Mouse (Mus musculus): ENCODE data around the gene Tcl1b5. TPM values are rescaled to one million over a fixed set of nuclear protein-coding genes. Genes with fewer than 3 reads are reported as not detected.
"Not testable (repeated sequence)": the region's sequence is repeated elsewhere in the genome, so short reads cannot be mapped to it uniquely, and the experiment has no call there.

Gene Tcl1b5
- not detected in 2 replicates for polyA plus RNA-seq (2012; rRNA removed)

DNA sequence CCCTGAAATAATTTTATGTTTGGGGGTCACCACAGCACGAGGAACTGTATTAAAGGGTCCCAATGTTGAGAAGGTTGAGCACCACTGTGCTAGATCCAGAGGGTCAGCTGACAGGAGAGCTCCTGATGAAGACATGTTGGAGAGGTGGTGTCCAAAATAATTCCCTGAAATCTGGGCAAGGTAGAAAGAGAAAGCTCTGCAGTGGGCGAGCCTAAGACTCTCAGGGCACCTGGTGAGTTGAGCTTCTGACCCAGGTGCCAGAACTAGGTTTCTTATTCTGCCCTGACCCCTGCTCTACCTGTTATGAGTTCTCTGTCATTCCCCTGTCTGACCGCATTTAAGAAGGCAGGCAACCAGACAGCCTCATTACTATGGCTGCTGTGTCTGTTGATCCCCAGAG, at the start of gene Tcl1b5:
TSS of gene Tcl1b5 (plus strand) at position 301 of the 400 bp plus-strand sequence.
- 45% methylated on average over 3 of the region's 3 CpGs for WGBS
- DNase-seq (ENCODE audit: low read depth, low spot score) = not testable (repeated sequence)

DNA sequence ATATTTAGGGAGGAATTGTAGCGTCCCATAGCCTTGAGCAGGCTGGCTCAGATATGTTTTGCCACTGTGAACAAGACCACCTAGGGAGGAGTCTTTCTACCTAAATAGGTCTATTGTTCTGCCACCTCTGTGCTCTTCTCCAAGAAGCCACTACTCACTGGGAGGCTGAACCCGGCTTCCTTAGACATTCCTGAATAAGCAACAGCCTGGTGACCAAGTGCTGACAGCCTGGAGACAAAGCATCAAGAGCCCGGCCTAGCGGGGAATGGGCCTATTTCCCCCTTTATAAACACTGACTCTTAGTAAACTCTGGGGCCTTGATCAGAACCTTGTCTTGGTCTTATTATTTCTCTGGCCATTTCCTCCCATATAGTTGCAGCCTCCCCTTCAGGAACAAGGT, 49.6 kb upstream of the Tcl1b5 start:
- no peak for DNase-seq (ENCODE audit: low read depth, low spot score)
- whole genome bisulfite sequencing = 73% methylated on average over 4 of the region's 4 CpGs

DNA sequence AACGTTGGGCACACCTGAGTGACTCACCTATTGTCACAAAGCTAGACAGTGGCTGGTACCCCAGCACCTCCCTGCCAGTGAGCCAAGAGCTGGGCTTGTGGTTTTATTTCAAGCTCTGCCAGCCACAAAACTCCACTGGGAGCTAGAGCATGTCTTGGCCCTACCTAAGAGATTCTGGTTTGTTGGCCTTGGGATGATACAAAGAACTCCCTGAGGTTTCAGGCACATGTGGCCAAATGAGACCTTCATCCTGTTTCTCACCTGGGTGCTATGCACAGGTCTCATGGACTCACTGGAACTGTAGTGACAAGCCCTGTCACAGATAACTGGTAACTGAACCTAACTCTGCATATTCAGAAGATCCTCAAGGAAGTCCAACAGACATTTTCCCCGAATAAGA, 48.5 kb upstream of the Tcl1b5 start:
- 79% methylated on average over 2 of the region's 2 CpGs for WGBS
- DNase-seq (ENCODE audit: low read depth, low spot score) = no peak

DNA sequence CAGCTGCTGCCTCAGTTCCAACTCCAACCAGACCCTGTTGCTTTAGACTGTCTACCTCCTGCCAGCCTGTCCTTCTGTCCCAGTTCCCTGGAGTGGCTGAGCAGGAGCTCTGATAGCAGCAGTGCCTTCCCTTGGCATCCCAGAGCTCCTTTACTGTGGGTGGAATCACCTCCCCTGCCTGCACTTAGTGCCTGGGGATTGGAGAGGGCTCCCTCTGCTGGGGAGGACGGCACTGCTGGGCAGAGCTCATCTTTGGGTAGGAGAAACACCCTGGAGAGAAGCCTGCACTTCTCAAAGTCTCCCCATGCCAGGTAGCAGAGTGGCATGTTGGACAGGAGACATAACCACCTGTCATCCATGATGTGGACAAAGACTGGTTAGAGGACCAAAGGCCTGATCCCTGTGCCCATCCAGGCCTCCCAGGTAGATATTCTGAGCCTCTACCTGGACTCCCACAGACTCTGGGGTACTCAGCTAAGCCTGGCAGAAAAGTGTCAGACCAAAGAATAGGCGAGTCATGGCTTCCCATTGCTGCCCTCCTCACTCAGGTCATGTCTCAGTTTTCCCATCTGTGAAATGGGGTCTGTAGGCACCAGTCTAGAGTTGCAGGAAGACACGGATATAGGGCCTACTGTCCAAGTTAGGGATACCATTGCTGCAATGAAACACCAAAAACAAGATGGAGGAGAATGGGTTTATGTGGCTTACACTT, 46.5 kb upstream of the Tcl1b5 start:
- DNase-seq (ENCODE audit: low read depth, low spot score) = not testable (repeated sequence)
- 61% methylated on average over 3 of the region's 3 CpGs for WGBS

DNA sequence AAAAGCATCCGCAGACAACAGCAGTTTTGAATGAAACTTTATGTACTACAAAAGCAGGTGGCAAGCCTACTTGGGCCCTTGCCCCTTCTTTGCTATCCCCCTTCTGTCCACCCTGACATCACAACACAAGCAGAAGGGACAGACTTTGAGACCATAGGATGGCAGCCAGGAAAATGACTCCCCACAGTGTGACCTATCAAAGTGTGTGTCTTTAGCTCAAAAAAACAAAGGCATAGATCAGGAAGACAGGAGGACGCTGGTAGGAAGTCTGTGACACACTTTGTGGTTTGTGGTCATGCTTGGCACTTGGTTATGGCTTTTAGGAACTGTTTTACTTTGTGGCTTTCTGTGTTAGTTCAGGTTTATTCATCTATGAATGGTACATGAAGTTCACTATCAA, 42.0 kb upstream of the Tcl1b5 start:
- not testable (repeated sequence) for DNase-seq (ENCODE audit: low read depth, low spot score)

DNA sequence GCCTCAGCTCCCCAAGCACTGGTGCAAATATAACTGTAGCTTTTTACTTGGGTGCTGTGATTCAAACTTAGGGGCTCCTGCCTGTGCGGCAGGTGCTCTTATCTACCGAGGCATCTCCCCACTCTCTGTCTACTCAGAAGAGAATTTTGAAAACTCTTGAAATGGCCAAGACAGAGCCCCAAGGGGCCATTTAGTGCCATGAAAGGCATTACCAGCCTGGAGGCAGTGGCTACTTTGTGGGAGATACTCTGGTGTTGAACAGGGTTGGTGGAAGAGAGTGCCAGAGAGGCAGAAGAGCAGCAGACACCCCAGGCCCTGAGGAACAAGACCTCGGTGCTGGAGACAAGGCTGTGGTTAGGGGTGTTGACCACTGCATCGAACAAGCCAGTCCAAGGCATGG, 41.3 kb upstream of the Tcl1b5 start:
- 66% methylated on average over 4 of the region's 4 CpGs for WGBS
- not testable (repeated sequence) for DNase-seq (ENCODE audit: low read depth, low spot score)

More for the DNA sequence above, 42.0 kb upstream of the Tcl1b5 start:
- WGBS = 56% methylated on average over 2 of the region's 2 CpGs

DNA sequence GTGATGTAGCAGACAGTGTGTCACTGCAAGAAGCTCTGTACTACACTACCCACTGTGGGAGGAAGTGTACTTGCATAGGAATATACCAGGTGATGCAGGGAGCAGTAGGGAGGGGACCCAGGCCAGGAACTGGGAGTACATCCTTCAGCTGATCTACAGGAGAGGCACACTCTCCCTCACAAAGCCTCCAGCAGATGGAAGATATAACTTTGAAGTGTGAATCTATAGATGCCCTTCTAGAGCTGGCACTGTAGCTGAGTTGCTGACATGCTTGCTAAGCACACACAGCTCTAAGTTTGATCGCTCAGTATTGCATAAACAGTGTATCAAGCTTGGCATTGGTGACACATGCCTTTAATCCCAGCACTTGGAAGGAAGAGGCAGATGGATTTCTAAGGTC, 38.4 kb upstream of the Tcl1b5 start:
- not testable (repeated sequence) for DNase-seq (ENCODE audit: low read depth, low spot score)
- 64% methylated on average over 1 of the region's 1 CpGs for WGBS

DNA sequence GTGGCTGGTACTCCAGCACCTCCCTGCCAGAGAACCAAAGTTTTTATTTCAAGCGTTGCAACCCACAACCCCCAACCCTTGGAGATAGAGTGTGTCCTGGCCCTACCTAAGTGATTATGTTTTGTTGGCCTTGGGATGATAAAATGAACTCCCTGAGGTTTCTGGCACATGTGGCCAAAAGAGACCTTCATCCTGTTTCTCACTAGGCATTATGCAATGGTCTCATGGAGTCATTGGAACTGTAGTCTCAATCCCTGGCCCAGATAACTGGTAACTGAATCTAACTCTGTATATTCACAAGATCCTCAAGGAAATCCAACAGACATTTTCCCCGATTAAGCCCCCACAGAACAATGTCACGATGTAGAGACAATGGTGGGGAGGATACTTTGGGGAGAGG, 33.0 kb upstream of the Tcl1b5 start:
- no peak for DNase-seq (ENCODE audit: low read depth, low spot score)
- 86% methylated on average over 3 of the region's 3 CpGs for WGBS

DNA sequence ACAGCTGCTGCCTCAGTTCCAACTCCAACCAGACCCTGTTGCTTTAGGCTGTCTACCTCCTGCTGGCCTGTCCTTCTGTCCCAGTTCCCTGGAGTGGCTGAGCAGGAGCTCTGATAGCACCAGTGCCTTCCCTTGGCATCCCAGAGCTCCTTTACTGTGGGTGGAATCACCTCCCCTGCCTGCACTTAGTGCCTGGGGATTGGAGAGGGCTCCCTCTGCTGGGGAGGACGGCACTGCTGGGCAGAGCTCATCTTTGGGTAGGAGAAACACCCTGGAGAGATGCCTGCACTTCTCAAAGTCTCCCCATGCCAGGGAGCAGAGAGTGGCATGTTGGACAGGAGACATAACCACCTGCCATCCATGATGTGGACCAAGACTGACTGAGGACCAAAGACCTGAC, 31.2 kb upstream of the Tcl1b5 start:
- DNase-seq (ENCODE audit: low read depth, low spot score) = not testable (repeated sequence)
- WGBS = 7% methylated on average over 1 of the region's 1 CpGs

DNA sequence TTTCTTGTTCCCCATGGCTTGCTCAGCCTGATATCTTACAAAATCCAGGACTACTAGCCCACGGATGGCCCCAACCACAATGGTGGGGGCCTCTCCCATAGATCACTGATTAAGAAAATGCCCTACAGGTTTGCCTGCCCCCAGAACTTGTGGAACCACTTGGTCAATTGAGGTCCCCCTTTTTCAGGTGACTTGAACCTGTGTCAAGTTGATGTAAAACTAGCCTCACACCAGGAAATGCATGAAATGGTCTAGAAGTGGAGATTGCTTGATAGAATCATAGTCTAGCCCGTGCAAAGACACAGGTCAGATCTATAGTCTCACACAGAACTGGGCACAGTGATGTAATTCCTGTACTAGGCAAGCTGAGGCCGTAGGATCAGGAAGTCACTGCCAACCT, 30.4 kb upstream of the Tcl1b5 start, which contains the start of gene Tcl1b2:
TSS of gene Tcl1b2 (plus strand) at position 301 of the 400 bp plus-strand sequence.
- no peak for DNase-seq (ENCODE audit: low read depth, low spot score)
- WGBS = 66% methylated on average over 3 of the region's 3 CpGs

DNA sequence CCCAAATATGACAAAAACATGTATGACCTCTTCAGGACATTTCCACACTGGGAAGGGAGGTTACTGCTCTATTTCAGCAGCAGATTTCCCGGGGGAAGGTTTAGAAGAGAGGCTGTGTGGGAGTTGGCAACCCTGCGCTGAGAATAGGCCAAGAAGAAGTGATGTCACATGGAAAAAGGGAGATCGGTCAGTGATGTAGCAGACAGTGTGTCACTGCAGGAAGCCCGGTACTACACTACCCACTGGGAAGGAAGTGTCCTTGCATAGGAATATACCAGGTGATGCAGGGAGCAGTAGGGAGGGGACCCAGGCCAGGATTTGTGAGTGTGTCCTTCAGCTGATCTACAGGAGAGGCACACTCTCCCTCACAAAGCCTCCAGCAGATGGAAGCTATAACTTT, 20.9 kb upstream of the Tcl1b5 start:
- WGBS = 38% methylated on average over 4 of the region's 4 CpGs
- DNase-seq (ENCODE audit: low read depth, low spot score) = not testable (repeated sequence)

DNA sequence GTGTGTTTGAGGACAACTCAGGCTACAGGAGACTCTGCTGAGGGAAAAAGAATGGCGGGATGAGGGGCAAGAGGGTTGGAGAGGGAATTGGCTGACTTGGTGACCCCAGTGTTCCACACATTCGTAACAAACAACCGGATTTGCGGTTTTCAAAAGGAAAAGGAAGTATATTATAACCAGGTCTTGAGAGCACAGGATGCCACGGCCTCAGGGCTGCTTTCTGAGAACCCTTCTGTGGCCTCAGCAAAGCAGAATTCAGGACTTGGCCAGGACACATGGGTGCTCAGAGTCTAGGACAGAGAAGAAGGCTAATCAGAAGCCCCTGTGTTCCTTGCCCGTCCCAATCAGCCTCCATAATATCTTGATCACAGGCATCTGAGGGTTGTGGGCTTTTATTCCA, 17.3 kb upstream of the Tcl1b5 start:
- WGBS = 64% methylated on average over 6 of the region's 6 CpGs

DNA sequence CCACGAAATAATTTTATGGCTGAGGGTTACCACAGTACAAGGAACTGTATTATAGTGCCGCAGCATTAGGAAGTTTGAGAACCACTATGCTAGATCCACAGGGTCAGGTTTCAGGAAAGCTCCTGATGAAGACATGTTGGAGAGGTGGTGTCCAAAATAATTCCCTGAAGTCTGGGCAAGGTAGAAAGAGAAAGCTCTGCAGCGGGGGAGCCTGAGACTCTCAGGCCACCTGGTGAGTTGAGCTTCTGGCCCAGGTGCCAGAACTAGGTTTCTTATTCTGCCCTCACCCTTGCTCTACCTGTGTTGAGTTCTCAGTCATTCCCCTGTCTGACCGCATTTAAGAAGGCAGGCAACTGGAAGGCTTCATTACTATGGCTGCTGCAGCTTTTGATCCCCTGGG, 16.8 kb upstream of the Tcl1b5 start, which contains the start of gene Tcl1b1:
TSS of gene Tcl1b1 (plus strand) at position 301 of the 400 bp plus-strand sequence.
- WGBS = 71% methylated on average over 4 of the region's 4 CpGs
- DNase-seq (ENCODE audit: low read depth, low spot score) = no peak

More for the DNA sequence above, 17.3 kb upstream of the Tcl1b5 start:
- no peak for DNase-seq (ENCODE audit: low read depth, low spot score)

DNA sequence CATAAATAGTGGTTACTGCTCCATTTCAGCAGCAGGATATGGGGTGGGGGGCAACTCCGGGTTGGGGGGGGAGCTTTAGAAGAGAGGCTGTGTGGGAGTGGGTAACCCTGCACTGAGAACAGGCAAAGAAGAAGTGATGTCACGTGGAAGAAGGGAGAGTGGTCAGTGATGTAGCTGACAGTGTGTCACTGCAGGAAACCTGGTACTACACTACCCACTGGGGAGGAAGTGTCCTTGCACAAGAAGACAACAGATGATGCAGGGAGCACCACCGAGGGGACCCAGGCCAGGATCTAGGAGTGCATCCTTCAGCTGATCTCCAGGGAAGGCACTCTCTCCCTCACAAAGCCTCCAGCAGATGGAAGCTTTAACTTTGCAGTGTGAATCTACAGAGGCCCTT, 9.4 kb upstream of the Tcl1b5 start:
- DNase-seq (ENCODE audit: low read depth, low spot score) = no peak
- WGBS = 52% methylated on average over 3 of the region's 3 CpGs

DNA sequence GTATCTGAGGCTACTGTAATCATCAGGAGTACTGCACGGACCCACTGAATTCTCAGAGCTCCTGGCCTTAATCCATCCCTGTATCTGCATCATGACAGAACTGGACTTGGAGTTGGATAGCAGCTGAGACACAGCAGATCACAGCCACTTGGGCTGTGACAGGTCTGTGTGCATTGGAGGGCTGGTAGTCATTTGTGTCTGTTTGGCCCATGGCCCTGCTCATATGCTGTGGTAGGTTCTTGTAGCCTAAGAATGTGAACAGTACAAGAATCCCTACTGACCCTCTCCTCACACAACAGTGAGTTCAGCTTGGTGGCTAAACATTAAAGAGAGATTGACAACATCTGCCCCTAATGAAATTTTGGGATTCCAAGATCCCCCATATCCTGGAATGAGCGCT, 2.8 kb upstream of the Tcl1b5 start:
- DNase-seq (ENCODE audit: low read depth, low spot score) = no peak
- WGBS = 78% methylated on average over 2 of the region's 2 CpGs

DNA sequence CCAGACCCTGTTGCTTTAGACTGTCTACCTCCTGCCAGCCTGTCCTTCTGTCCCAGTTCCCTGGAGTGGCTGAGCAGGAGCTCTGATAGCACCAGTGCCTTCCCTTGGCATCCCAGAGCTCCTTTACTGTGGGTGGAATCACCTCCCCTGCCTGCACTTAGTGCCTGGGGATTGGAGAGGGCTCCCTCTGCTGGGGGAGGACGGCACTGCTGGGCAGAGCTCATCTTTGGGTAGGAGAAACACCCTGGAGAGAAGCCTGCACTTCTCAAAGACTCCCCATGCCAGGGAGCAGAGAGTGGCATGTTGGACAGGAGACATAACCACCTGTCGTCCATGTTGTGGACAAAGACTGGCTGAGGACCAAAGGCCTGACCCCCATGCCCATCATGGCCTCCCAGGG, 1.8 kb upstream of the Tcl1b5 start:
- DNase-seq (ENCODE audit: low read depth, low spot score) = not testable (repeated sequence)
- 18% methylated on average over 2 of the region's 2 CpGs for WGBS

DNA sequence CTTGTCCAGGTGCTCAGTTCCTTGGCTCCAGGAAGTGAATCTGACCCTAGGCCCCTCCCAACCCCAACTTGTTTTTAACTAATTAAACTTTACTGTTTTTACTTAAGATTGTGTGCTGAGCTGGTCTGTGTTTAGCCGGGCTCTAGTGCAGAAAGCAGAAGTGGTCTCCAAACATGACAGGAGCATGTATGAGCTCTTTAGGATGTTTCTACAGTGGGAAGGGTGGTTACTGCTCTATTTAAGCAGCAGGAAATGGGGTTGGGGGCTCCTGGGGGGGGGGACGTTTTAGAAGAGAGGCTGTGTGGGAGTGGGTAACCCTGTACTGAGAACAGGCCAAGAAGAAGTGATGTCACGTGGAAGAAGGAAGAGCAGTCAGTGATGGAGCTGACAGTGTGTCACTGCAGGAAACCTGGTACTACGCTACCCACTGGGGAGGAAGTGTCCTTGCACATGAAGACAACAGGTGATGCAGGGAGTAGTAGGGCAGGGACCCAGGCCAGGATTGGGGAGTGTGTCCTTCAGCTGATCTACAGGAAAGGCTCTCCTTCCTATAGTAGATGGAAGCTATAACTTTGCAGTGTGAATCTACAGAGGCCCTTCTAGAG, 5.0 kb downstream of the Tcl1b5 start:
- 52% methylated on average over 4 of the region's 4 CpGs for WGBS
- DNase-seq (ENCODE audit: low read depth, low spot score) = not testable (repeated sequence)

DNA sequence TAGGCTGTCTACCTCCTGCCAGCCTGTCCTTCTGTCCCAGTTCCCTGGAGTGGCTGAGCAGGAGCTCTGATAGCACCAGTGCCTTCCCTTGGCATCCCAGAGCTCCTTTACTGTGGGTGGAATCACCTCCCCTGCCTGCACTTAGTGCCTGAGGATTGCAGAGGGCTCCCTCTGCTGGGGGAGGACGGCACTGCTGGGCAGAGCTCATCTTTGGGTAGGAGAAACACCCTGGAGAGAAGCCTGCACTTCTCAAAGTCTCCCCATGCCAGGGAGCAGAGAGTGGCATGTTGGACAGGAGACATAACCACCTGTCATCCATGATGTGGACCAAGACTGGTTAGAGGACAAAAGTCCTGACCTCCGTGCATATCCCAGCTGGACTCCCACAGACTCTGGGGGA, 12.8 kb downstream of the Tcl1b5 start:
- DNase-seq (ENCODE audit: low read depth, low spot score) = not testable (repeated sequence)
- WGBS = 34% methylated on average over 2 of the region's 2 CpGs

DNA sequence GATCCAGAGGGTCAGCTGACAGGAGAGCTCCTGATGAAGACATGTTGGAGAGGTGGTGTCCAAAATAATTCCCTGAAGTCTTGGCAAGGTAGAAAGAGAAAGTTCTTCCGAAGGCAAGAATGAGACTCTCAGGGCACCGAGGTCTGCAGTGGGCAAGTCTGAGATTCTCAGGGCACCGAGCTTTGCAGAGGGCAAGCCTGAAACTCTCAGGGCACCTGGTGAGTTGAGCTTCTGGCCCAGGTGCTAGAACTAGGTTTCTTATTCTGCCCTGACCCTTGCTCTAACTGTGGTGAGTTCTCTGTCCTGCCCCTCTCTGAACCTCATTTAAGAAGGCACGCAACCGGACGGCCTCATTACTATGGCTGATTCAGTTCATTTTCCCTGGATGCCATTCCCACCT, 14.6 kb downstream of the Tcl1b5 start, which contains the start of gene Tcl1b3:
TSS of gene Tcl1b3 (plus strand) at position 301 of the 400 bp plus-strand sequence.
- DNase-seq (ENCODE audit: low read depth, low spot score) = not testable (repeated sequence)

DNA sequence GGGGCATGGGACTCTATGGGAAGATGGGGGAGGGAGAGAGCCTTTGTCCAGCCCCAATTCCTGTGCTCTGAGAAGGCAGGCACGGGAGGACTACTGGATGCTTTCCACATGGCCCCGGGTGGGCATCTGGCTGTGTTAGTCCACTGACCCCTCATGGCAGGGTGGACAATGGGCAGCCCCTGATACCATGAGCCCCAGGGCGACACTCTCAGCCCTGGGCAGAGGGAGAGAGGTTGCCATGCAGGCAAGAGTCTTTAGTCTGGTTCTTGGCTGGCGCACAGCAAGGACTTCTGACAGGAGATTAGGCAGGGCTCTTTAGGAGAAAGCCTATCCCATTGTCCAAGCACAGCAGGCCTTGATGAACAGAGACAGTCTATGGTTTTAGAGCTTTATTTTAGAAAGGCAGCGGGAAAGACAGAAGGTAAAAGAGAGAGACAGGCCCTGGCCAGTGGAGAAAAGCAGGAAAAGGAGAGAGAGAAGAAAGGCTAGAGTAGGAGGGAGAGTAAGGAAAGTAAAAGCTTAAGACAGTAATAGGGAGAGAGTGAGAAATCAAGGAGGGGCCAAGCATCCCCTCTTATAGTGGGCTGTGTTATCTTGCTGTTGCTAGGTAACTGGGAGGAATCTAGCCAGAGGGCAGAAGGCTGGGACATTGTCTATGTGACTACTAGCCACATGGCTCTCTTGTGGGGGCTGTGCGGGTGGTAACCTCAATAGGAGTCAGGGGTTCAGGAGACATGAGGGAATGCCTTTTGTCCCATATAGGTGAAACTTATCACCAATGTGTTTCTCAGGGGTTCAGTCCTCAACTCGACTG, 23.7 kb downstream of the Tcl1b5 start:
- not testable (repeated sequence) for DNase-seq (ENCODE audit: low read depth, low spot score)
- 69% methylated on average over 7 of the region's 7 CpGs for WGBS

More for the DNA sequence above, 14.6 kb downstream of the Tcl1b5 start, which contains the start of gene Tcl1b3:
- 92% methylated on average over 6 of the region's 6 CpGs for WGBS
